Mouse (Mus musculus): ENCODE measurements at regions not wholly inside any gene's neighbourhood (a gene's known extent, or its start where the extent isn't known, plus 50 kb on each side); places are given as distances from the start of the nearest gene placed in this dataset.

DNA sequence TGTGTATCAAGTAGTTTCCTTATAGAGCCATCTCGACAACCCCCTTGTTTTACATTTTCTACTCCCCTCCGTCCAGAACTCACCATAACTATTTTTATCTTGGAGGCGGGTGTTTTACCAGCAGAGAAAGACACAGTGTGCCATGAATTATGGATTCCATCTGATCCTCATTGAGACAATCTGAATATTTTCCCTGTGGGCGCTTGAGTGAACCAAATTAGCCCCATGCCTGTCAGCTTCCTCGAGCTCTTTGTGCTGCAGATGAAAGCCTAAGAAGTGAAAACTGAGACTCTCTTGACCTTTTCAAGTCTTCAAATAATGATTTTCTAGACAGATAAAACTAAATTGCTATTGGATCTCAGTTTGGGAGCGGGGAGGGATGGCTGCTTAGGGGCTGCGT is 134.0 kb upstream of the Ddx18 start:
- Histone ChIP-seq H3K36me3 (ENCODE audit: control insufficient read depth, insufficient read depth, low read length) (no peaks in the 10 kb centered on the region), H3K4me2 (ENCODE audit: low read depth, low read length) (no peak overlapping the region), H3K9ac (ENCODE audit: low read depth, low read length) (no peak overlapping the region), H3K27ac (ENCODE audit: low read length) (no peak overlapping the region), H3K27me3 (replicated peaks; ENCODE audit: control insufficient read depth, insufficient read depth, low read length) (no peaks in the 10 kb centered on the region), H3K4me1 (ENCODE audit: control insufficient read depth, insufficient read depth, low read length) (no peaks in the 10 kb centered on the region), H3K4me3 (ENCODE audit: low read length) (no peak overlapping the region), H3K9me3 (ENCODE audit: control insufficient read depth, low read length) (no peaks in the 10 kb centered on the region)
- WGBS, result 71% methylated on average over 7 of the region's 7 CpGs
- no peak for ATAC-seq

DNA sequence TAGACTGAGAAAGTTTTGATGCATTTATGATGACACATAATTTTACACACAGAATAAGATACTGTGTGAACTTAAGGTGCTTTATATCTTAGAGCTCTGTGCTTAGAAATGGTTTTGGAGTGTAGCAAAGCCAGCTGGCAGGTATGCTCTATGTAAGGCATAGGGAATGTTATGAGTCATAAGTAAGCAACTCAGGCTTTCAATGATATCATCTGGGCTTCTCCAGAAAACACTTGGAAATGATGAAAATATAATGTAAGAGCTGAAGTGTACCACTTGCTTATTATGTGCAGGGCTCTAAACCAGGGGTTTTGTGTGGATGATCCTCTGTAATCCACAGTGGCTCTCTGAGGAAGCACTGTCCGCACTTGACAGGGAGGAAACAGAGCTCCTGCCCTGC is 86.1 kb upstream of the Ddx18 start:
- no peak for ATAC-seq
- no peaks in the 10 kb centered on the region for H3K27me3 ChIP-seq (replicated peaks; ENCODE audit: control insufficient read depth, insufficient read depth, low read length)
- no peak overlapping the region for H3K4me2 ChIP-seq (ENCODE audit: low read depth, low read length)
- no peak overlapping the region for H3K4me3 ChIP-seq (ENCODE audit: low read length)
- H3K4me1 ChIP-seq (ENCODE audit: control insufficient read depth, insufficient read depth, low read length), result no peaks in the 10 kb centered on the region
- WGBS, result 92% methylated on average over 1 of the region's 1 CpGs
- no peak overlapping the region for H3K9ac ChIP-seq (ENCODE audit: low read depth, low read length)
- no peaks in the 10 kb centered on the region for H3K9me3 ChIP-seq (ENCODE audit: control insufficient read depth, low read length)
- H3K36me3 ChIP-seq (ENCODE audit: control insufficient read depth, insufficient read depth, low read length), result no peaks in the 10 kb centered on the region
- no peak overlapping the region for H3K27ac ChIP-seq (ENCODE audit: low read length)

DNA sequence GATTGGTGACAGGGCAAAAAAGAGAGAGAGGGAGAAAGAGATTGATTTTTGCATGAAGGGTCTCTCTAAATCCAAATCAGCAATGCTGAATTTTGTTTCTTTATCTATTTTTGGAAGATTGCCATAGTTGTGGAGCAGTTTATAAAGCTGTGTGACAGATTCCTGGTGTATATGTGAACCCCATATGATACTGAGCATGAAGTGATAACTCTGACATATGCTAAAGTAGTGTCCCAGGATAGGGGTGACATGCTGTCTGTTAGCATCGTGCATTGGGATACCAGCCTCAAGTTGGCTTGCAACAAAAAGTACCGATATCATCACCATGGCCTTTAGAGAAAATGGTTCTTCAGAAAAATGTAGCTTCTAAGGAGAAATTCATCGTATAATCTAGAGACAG is 82.3 kb upstream of the Ddx18 start:
- Histone ChIP-seq H3K4me3 (ENCODE audit: low read length) (no peak overlapping the region), H3K36me3 (ENCODE audit: control insufficient read depth, insufficient read depth, low read length) (no peaks in the 10 kb centered on the region), H3K27ac (ENCODE audit: low read length) (no peak overlapping the region), H3K9ac (ENCODE audit: low read depth, low read length) (no peak overlapping the region), H3K9me3 (ENCODE audit: control insufficient read depth, low read length) (no peaks in the 10 kb centered on the region), H3K4me1 (ENCODE audit: control insufficient read depth, insufficient read depth, low read length) (no peaks in the 10 kb centered on the region), H3K4me2 (ENCODE audit: low read depth, low read length) (no peak overlapping the region), H3K27me3 (replicated peaks; ENCODE audit: control insufficient read depth, insufficient read depth, low read length) (no peaks in the 10 kb centered on the region)
- ATAC-seq, result no peak
- 87% methylated on average over 3 of the region's 3 CpGs for WGBS

DNA sequence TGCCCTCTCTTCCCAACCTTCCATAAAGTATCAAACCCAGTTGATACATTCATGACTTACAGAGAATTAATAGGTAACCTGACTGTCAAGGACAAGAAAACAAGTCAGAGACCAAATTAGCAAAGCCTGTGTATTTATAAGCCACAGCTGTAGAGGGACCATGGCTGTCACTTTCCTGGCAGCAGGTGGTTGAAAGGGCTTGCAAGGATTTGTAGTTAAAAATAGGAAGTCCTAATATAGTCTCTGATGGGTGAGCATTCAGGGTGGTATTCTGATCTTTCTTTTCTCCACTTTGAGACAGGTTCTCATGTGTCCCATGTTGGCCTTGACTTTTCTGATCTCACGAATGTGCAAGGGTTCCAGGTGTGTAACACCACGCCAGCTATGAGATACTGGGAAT is 63.7 kb upstream of the Ddx18 start:
- Histone ChIP-seq H3K9me3 (ENCODE audit: control insufficient read depth, low read length) (no peaks in the 10 kb centered on the region), H3K27me3 (replicated peaks; ENCODE audit: control insufficient read depth, insufficient read depth, low read length) (no peaks in the 10 kb centered on the region)
- ATAC-seq, result no peak

DNA sequence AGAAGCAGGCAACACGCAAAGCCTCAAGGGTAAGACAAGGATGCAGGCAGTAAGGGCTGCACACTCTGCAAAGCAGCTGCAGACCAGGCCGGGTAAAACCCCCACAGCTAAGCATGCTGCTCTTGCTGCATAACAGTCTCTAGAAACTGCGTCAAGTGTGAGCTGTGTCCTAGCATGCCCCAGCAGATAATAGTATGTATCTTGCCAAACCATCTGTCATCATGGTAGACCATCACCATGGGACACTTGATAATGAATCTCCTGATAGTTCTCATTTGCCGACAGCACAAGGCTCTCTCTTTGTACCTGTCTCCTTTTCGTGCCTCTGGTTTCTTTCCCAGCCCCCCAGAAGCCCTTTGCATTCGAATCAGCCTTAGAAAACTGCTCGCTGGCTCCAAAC is 52.5 kb upstream of the Ddx18 start:
- Histone ChIP-seq H3K9ac (ENCODE audit: low read depth, low read length) (no peak overlapping the region), H3K36me3 (ENCODE audit: control insufficient read depth, insufficient read depth, low read length) (no peaks in the 10 kb centered on the region), H3K9me3 (ENCODE audit: control insufficient read depth, low read length) (no peaks in the 10 kb centered on the region), H3K27me3 (replicated peaks; ENCODE audit: control insufficient read depth, insufficient read depth, low read length) (no peaks in the 10 kb centered on the region), H3K4me2 (ENCODE audit: low read depth, low read length) (no peak overlapping the region), H3K4me3 (ENCODE audit: low read length) (no peak overlapping the region), H3K27ac (ENCODE audit: low read length) (no peak overlapping the region), H3K4me1 (ENCODE audit: control insufficient read depth, insufficient read depth, low read length) (no peaks in the 10 kb centered on the region)
- ATAC-seq, result no peak
- 72% methylated on average over 7 of the region's 7 CpGs for WGBS

More for the DNA sequence above, 63.7 kb upstream of the Ddx18 start:
- Histone ChIP-seq H3K4me1 (ENCODE audit: control insufficient read depth, insufficient read depth, low read length) (no peaks in the 10 kb centered on the region), H3K9ac (ENCODE audit: low read depth, low read length) (no peak overlapping the region), H3K4me2 (ENCODE audit: low read depth, low read length) (no peak overlapping the region), H3K36me3 (ENCODE audit: control insufficient read depth, insufficient read depth, low read length) (no peaks in the 10 kb centered on the region), H3K4me3 (ENCODE audit: low read length) (no peak overlapping the region), H3K27ac (ENCODE audit: low read length) (no peak overlapping the region)
- WGBS, result 75% methylated on average over 2 of the region's 2 CpGs

DNA sequence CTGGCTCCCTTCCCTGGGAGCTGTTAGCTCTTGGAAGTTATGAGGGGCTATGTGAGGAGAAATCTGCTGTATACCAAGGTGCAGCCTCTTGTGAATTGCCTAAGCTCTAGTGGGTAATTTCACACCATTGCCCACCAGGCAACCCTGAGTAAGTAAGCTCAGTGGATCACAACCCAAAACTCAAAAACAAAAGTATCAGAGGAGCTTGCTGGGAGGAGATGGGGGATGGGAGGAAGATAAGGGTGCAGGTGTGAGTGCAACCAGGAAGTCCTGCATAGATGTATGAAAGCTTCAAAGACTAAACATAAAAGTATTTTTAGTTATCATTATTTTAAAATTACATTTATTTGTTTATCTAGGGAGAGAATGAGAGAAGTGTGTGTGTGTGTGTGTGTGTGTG is 50.8 kb upstream of the Ddx18 start:
- Histone ChIP-seq H3K36me3 (ENCODE audit: control insufficient read depth, insufficient read depth, low read length) (no peaks in the 10 kb centered on the region), H3K27ac (ENCODE audit: low read length) (no peak overlapping the region), H3K9ac (ENCODE audit: low read depth, low read length) (no peak overlapping the region), H3K4me1 (ENCODE audit: control insufficient read depth, insufficient read depth, low read length) (no peaks in the 10 kb centered on the region), H3K27me3 (replicated peaks; ENCODE audit: control insufficient read depth, insufficient read depth, low read length) (no peaks in the 10 kb centered on the region), H3K9me3 (ENCODE audit: control insufficient read depth, low read length) (no peaks in the 10 kb centered on the region), H3K4me3 (ENCODE audit: low read length) (no peak overlapping the region), H3K4me2 (ENCODE audit: low read depth, low read length) (no peak overlapping the region)
- no peak for ATAC-seq

Data from intestine, embryonic 16.5 days (tissue).